Mouse (Mus musculus) spleen, postnatal 36 days (tissue): ENCODE data around the gene Zfp786.
A peak's percentile ranks its signal among the peaks of the same experiment; 100 is the strongest.

Experiments
- DNase-seq, 2 experiments: peaks; one replicate each; pipeline ENCODE4 v3.0.0; 2022; ENCODE audit warnings: low spot score in 2 of 2, mixed read lengths in 1 of 2

Zfp786 gene

GRCm38 (mm10) chr6:47781091-47781968 is 49.3 kb downstream of the Zfp786 start:
- peak; percentile 22 to 55 for DNase-seq

GRCm38 (mm10) chr6:47780576-47781013 is 50.1 kb downstream of the Zfp786 start:
- no peak for DNase-seq

GRCm38 (mm10) chr6:47771760-47772159 is 58.9 kb downstream of the Zfp786 start:
- DNase-seq = peak in 1 of 2 experiments; percentile 16

- peak in 1 of 2 experiments; percentile 0 for DNase-seq
Observed at GRCm38 (mm10) chr6:47771113-47771512, 59.6 kb downstream of the Zfp786 start.

- peak in 1 of 2 experiments; percentile 1 for DNase-seq
Observed at GRCm38 (mm10) chr6:47769861-47770260, 60.8 kb downstream of the Zfp786 start.
